Comparison of ENCODE assay signal across 8 mouse cellular contexts in genomic region chr7:101412796-101413195, GRCm38 (mm10). TPM values are rescaled to one million over a fixed set of nuclear protein-coding genes. Genes with fewer than 3 reads are reported as not detected.
DNase-seq lines count a peak whose midpoint lies in the region; ATAC-seq and TF ChIP-seq lines count a peak whose summit lies in the region.

No protein-coding gene starts in this region.

- TF ChIP-seq CTCF in Patski (IDR thresholded peaks at IDR 0.05), result no peak
- peak; percentile 100 for TF ChIP-seq CTCF in hindbrain, postnatal 0 days (IDR thresholded peaks at IDR 0.05; ENCODE audit: low read depth)
- peak; percentile 100 for TF ChIP-seq CTCF in left cerebral cortex, adult 2 months (IDR thresholded peaks at IDR 0.05)

- no peak overlapping the region for H3K4me2 ChIP-seq in hindbrain, postnatal 0 days (ENCODE audit: low read depth, low read length)

- ATAC-seq in Patski, result peak; percentile 28
- ATAC-seq in hindbrain, postnatal 0 days, result peak; percentile 75
- peak; percentile 61 for ATAC-seq in megakaryocyte-erythroid progenitor cell, adult 5-6 weeks (replicated peaks; ENCODE audit: low FRiP score, low TSS enrichment, poor library complexity, severe bottlenecking)

- no peaks in the 10 kb centered on the region for H3K27me3 ChIP-seq in Patski
- H3K27me3 ChIP-seq in hindbrain, postnatal 0 days (ENCODE audit: insufficient read depth, low read length), result no peaks in the 10 kb centered on the region

- H3K9ac ChIP-seq in hindbrain, postnatal 0 days (replicated peaks; ENCODE audit: low read length), result no peak overlapping the region

- no peaks in the 10 kb centered on the region for H3K36me3 ChIP-seq in hindbrain, postnatal 0 days (ENCODE audit: insufficient read depth, low read length)

- intact Hi-C loops in left cerebral cortex, adult 2 months (cut with DNase I), result loop anchor here (1.0 kb wide), 1 partner anchor 208 kb away; no protein-coding TSS in a partner anchor

- CTCF ChIA-PET in Patski (lab: Charles Lee), result interaction anchor here (0.6 to 2.8 kb wide), 32 partner anchors 9 to 491 kb away, joined by 3 to 25 read pairs (median 4); partner anchors contain the start of gene Pde2a

- H3K4me3 ChIP-seq in hindbrain, postnatal 0 days (ENCODE audit: low read length), result no peak overlapping the region
- H3K4me3 ChIP-seq in left cerebral cortex, adult 2 months, result no peak overlapping the region

- no peaks in the 10 kb centered on the region for H3K9me3 ChIP-seq in hindbrain, postnatal 0 days (ENCODE audit: low read length)

- H3K27ac ChIP-seq in hindbrain, postnatal 0 days, result no peak overlapping the region
- H3K27ac ChIP-seq in left cerebral cortex, adult 2 months, result no peak overlapping the region

- H3K4me1 ChIP-seq in hindbrain, postnatal 0 days (ENCODE audit: insufficient read depth, low read length), result peaks cover 9% of the 10 kb centered on the region

- in situ Hi-C loops in Patski (cut with MboI; ENCODE audit: low pct_unique_long_range_greater_than_20kb), result loop anchor here (10.0 kb wide), 1 partner anchor 92 kb away; no protein-coding TSS in a partner anchor

- DNase-seq in Patski (ENCODE audit: low read depth, low spot score), result peak; percentile 42
- peak; percentile 70 for DNase-seq in cerebellum, adult 9-10 months
- peak; percentile 77 to 87 for DNase-seq in frontal cortex, postnatal 14 days (ENCODE audit: low spot score in 2 of 2)
- DNase-seq in hindbrain, postnatal 0 days (ENCODE audit: low spot score), result peak; percentile 93
- peak; percentile 81 to 89 for DNase-seq in left cerebral cortex, adult 2 months (ENCODE audit: extremely low spot score in 1 of 2, low spot score in 2 of 2)
- peak; percentile 92 for DNase-seq in right cerebral cortex, postnatal 14 days
- peak; percentile 81 for DNase-seq in urinary bladder, postnatal 25 days (ENCODE audit: low spot score)

- POLR2A ChIA-PET in Patski (lab: Charles Lee), result interaction anchor here (1.1 kb wide), 2 partner anchors 15 to 90 kb away, joined by 3 to 5 read pairs; no protein-coding TSS in a partner anchor

RNA-seq across cellular contexts. Expression of gene Gm45837, which starts 2.1 kb away (rescaled TPM):
- polyA plus RNA-seq in Patski (2021), result 0.78 TPM
- not detected in 2 replicates for total RNA-seq in hindbrain, postnatal 0 days (2014; rRNA removed)
- polyA plus RNA-seq in hindbrain, postnatal 0 days (2015; fragmentation: Nextera tagmentation; extraction: Ambion mirVana), result not detected in 2 replicates
- 1 to 10 TPM; 1.6 to 3.4 TPM for total RNA-seq in left cerebral cortex, adult 2 months (2021)
- not detected in 2 replicates for total RNA-seq in megakaryocyte-erythroid progenitor cell, adult 5-6 weeks (2014; fragmentation: Nextera tagmentation)
- not detected in 2 replicates for total RNA-seq in megakaryocyte-erythroid progenitor cell, adult 5-6 weeks (2017)

RNA-seq across cellular contexts. Expression of gene Pde2a, which starts 8.7 kb away (rescaled TPM):
- 0.10 TPM for polyA plus RNA-seq in Patski (2021)
- total RNA-seq in hindbrain, postnatal 0 days (2014; rRNA removed), result 54.4 and 55.8 TPM in 2 replicates
- 26.7 and 27.1 TPM in 2 replicates for polyA plus RNA-seq in hindbrain, postnatal 0 days (2015; fragmentation: Nextera tagmentation; extraction: Ambion mirVana)
- 100 to 1,000 TPM; 372 to 375 TPM for total RNA-seq in left cerebral cortex, adult 2 months (2021)
- 4.7 and 19.4 TPM in 2 replicates for total RNA-seq in megakaryocyte-erythroid progenitor cell, adult 5-6 weeks (2014; fragmentation: Nextera tagmentation)
- total RNA-seq in megakaryocyte-erythroid progenitor cell, adult 5-6 weeks (2017), result 4.5 and 6.0 TPM in 2 replicates

Comparison
In these comparisons a context has a peak if more than half of its experiments do, and no peak if none do; other contexts are left out.
1. DNase-seq: peak in every context shown above with its lines; median percentile 93 in hindbrain, postnatal 0 days; 92 in right cerebral cortex, postnatal 14 days; 85 in left cerebral cortex, adult 2 months; 82 in frontal cortex, postnatal 14 days; 81 in urinary bladder, postnatal 25 days; 70 in cerebellum, adult 9-10 months; 42 in Patski.